Mouse (Mus musculus): ENCODE data around the gene Slc38a11. TPM values are rescaled to one million over a fixed set of nuclear protein-coding genes. Genes with fewer than 3 reads are reported as not detected.

Gene Slc38a11
- total and polyA plus RNA-seq, 3 experiments = 0.44 to 6.6 TPM; not detected in 1

DNA sequence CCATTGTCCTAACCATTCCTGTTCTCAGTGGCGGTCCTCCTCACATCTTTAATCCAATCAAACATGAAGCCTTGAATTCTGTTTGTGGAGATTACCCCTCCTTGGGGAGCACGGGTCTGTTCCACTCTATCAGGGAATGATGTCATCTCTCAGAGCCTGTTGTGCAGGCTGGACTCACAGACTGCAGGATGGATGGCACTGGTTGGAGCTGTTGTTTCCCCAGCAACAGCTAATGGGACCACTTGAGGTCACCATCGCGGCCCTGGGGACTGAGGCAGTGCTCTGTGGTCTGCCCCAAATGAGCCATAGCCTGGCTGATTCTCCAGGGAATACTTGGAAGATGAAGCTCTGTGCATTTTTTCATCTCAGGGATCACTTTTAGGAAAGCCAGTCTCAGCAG is 29.2 kb upstream of the Slc38a11 start:
- TF ChIP-seq TAL1 (conservative IDR thresholded peaks at IDR 0.05; ENCODE audit: low read depth, low read length) (no peak), GATA1 (IDR thresholded peaks at IDR 0.05; ENCODE audit: borderline replicate concordance, low read length) (no peak), CTCF (IDR thresholded peaks at IDR 0.05; ENCODE audit: low read depth, low read length) (no peak), POLR2AphosphoS5 (IDR thresholded peaks at IDR 0.05; ENCODE audit: insufficient replicate concordance, low read depth, low read length) (no peak), GATA2 (IDR thresholded peaks at IDR 0.05; ENCODE audit: borderline replicate concordance, low read depth, low read length) (no peak)
- Histone ChIP-seq H3K36me3 (replicated peaks) (no peaks in the 10 kb centered on the region), H3K27me3 (ENCODE audit: insufficient read depth, low read length) (no peaks in the 10 kb centered on the region), H3K4me1 (ENCODE audit: insufficient read depth, low read depth, low read length) (no peaks in the 10 kb centered on the region), H3K4me3 (ENCODE audit: low read depth, low read length) (no peak overlapping the region), H3K9me3 (replicated peaks) (peaks cover 17% of the 10 kb centered on the region)
- ATAC-seq (ENCODE audit: extremely low read depth, insufficient number of reproducible peaks, low FRiP score, poor library complexity, severe bottlenecking) (no peak), DNase-seq (ENCODE audit: low spot score) (no peak)

DNA sequence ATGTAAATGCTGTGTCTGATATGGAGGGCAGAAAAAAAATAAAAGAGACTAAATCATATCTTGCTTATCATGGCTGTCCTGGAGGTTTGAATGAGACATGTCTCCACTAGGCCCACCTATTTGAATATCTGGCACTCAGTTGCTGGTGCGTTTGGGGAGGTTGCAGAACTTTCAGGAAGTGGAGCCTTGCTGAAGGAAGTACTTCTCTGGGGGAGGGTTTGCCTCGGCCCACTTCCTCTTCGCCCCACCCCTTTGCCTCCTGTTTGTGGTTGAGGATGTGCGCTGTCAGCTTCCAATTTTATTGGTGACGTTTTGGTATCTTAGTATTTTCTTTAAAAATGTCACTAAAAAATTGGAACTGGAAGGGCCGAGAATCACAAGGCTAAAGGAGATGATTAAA is 27.5 kb upstream of the Slc38a11 start:
- Histone ChIP-seq H3K27me3 (ENCODE audit: insufficient read depth, low read length) (no peaks in the 10 kb centered on the region), H3K4me3 (ENCODE audit: low read depth, low read length) (no peak overlapping the region), H3K4me1 (ENCODE audit: insufficient read depth, low read depth, low read length) (no peaks in the 10 kb centered on the region), H3K36me3 (replicated peaks) (no peaks in the 10 kb centered on the region), H3K9me3 (replicated peaks) (peaks cover 9% of the 10 kb centered on the region)
- no peak for TF ChIP-seq POLR2AphosphoS5 (IDR thresholded peaks at IDR 0.05; ENCODE audit: insufficient replicate concordance, low read depth, low read length)
- TF ChIP-seq CTCF (IDR thresholded peaks at IDR 0.05; ENCODE audit: low read depth, low read length) = no peak
- DNase-seq (ENCODE audit: low spot score) (no peak), ATAC-seq (ENCODE audit: extremely low read depth, insufficient number of reproducible peaks, low FRiP score, poor library complexity, severe bottlenecking) (no peak)

- no peaks in the 10 kb centered on the region for H3K4me1 ChIP-seq (ENCODE audit: insufficient read depth, low read depth, low read length)
- TF ChIP-seq TAL1 (conservative IDR thresholded peaks at IDR 0.05; ENCODE audit: low read depth, low read length) = no peak
- TF ChIP-seq GATA1 (IDR thresholded peaks at IDR 0.05; ENCODE audit: borderline replicate concordance, low read length) = no peak
- TF ChIP-seq POLR2AphosphoS5 (IDR thresholded peaks at IDR 0.05; ENCODE audit: insufficient replicate concordance, low read depth, low read length) = no peak
- TF ChIP-seq GATA2 (IDR thresholded peaks at IDR 0.05; ENCODE audit: borderline replicate concordance, low read depth, low read length) = no peak
- no peak for TF ChIP-seq CTCF (IDR thresholded peaks at IDR 0.05; ENCODE audit: low read depth, low read length)
These were observed 21.0 kb upstream of the Slc38a11 start for GRCm38 (mm10) chr2:65384815-65385214.

DNA sequence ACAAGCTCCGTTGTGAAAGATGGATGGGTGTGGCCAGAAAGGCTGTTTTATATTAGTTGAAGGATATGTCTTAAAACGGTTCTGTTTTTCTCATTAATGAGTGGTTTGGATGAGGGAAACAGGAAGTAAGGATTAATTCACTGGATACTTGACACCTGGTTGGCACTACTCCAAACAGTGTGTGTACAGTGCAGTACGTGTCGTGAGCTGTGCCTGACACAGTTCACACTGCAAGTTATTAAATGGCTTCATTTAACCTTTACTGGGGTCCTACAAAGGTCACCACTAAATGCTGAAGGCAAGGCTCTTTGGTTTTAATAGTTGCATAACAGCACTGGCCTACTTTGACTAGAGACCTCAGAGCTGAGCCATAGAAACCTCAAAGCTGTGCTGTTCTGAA is 18.7 kb upstream of the Slc38a11 start:
- DNase-seq (ENCODE audit: low spot score) = no peak
- H3K36me3 ChIP-seq (replicated peaks) = no peaks in the 10 kb centered on the region
- H3K27me3 ChIP-seq (ENCODE audit: insufficient read depth, low read length) = no peaks in the 10 kb centered on the region
- TF ChIP-seq GATA2 (IDR thresholded peaks at IDR 0.05; ENCODE audit: borderline replicate concordance, low read depth, low read length) = no peak
- ATAC-seq (ENCODE audit: extremely low read depth, insufficient number of reproducible peaks, low FRiP score, poor library complexity, severe bottlenecking) = no peak
- H3K4me1 ChIP-seq (ENCODE audit: insufficient read depth, low read depth, low read length) = no peaks in the 10 kb centered on the region
- H3K4me3 ChIP-seq (ENCODE audit: low read depth, low read length) = no peak overlapping the region
- H3K9me3 ChIP-seq (replicated peaks) = peaks cover 11% of the 10 kb centered on the region

More at GRCm38 (mm10) chr2:65384815-65385214, 21.0 kb upstream of the Slc38a11 start:
- H3K4me3 ChIP-seq (ENCODE audit: low read depth, low read length) = no peak overlapping the region
- no peaks in the 10 kb centered on the region for H3K36me3 ChIP-seq (replicated peaks)
- no peak for ATAC-seq (ENCODE audit: extremely low read depth, insufficient number of reproducible peaks, low FRiP score, poor library complexity, severe bottlenecking)
- H3K27me3 ChIP-seq (ENCODE audit: insufficient read depth, low read length) = no peaks in the 10 kb centered on the region
- peaks cover 10% of the 10 kb centered on the region for H3K9me3 ChIP-seq (replicated peaks)
- DNase-seq (ENCODE audit: low spot score) = no peak

DNA sequence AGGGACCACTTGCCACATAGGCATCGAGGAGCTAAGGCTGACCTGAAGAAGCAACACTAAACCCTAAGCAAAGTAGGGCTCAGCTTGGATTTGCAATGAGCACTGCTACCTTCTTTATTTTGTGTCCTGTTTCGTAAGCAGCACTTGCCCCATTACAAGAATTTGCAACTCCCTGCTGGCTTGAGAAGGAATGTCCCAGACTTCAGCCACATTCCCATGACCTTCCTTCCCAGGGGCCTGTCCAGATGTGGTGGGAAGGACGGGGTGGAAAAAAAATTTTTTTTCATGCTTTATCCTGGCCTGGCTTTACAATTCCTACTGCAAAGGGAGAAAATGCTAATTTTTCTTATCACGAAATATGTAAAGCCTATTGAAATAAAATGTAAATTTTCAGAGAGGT is 14.6 kb upstream of the Slc38a11 start:
- no peak overlapping the region for H3K4me3 ChIP-seq (ENCODE audit: low read depth, low read length)
- H3K27me3 ChIP-seq (ENCODE audit: insufficient read depth, low read length) = no peaks in the 10 kb centered on the region
- H3K36me3 ChIP-seq (replicated peaks) = no peaks in the 10 kb centered on the region
- ATAC-seq (ENCODE audit: extremely low read depth, insufficient number of reproducible peaks, low FRiP score, poor library complexity, severe bottlenecking) = no peak
- peaks cover 11% of the 10 kb centered on the region for H3K9me3 ChIP-seq (replicated peaks)
- no peak for DNase-seq (ENCODE audit: low spot score)
- TF ChIP-seq POLR2AphosphoS5 (IDR thresholded peaks at IDR 0.05; ENCODE audit: insufficient replicate concordance, low read depth, low read length) (no peak), TAL1 (conservative IDR thresholded peaks at IDR 0.05; ENCODE audit: low read depth, low read length) (no peak), CTCF (IDR thresholded peaks at IDR 0.05; ENCODE audit: low read depth, low read length) (no peak), GATA1 (IDR thresholded peaks at IDR 0.05; ENCODE audit: borderline replicate concordance, low read length) (no peak), GATA2 (IDR thresholded peaks at IDR 0.05; ENCODE audit: borderline replicate concordance, low read depth, low read length) (no peak)
- no peaks in the 10 kb centered on the region for H3K4me1 ChIP-seq (ENCODE audit: insufficient read depth, low read depth, low read length)

- no peak for ATAC-seq (ENCODE audit: extremely low read depth, insufficient number of reproducible peaks, low FRiP score, poor library complexity, severe bottlenecking)
These were observed 10.6 kb upstream of the Slc38a11 start for GRCm38 (mm10) chr2:65374410-65374809.

DNA sequence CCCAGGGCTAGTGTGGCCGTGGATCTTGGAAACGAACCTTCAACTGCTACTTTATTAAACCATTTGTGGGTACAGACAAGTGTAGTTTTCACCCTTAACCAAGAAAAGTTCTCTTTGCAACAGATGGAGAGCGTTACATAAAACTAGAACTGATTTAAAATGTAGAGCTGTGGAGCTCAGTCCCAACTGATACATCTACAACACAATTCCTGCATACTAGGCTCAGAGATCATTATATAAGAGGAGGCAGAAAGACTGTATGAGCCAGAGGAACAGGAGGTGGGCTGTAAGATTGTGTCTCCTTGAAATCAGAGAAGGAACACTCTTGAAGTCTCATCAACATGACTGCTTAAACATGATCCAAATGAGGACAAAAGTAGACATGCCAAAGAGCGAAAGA is 9.2 kb upstream of the Slc38a11 start:
- H3K9me3 ChIP-seq (replicated peaks) = peaks cover 14% of the 10 kb centered on the region
- H3K27me3 ChIP-seq (ENCODE audit: insufficient read depth, low read length) = no peaks in the 10 kb centered on the region
- ATAC-seq (ENCODE audit: extremely low read depth, insufficient number of reproducible peaks, low FRiP score, poor library complexity, severe bottlenecking) (no peak), DNase-seq (ENCODE audit: low spot score) (no peak)
- TF ChIP-seq GATA1 (IDR thresholded peaks at IDR 0.05; ENCODE audit: borderline replicate concordance, low read length) (no peak), CTCF (IDR thresholded peaks at IDR 0.05; ENCODE audit: low read depth, low read length) (no peak), TAL1 (conservative IDR thresholded peaks at IDR 0.05; ENCODE audit: low read depth, low read length) (no peak), GATA2 (IDR thresholded peaks at IDR 0.05; ENCODE audit: borderline replicate concordance, low read depth, low read length) (no peak), POLR2AphosphoS5 (IDR thresholded peaks at IDR 0.05; ENCODE audit: insufficient replicate concordance, low read depth, low read length) (no peak)
- H3K4me3 ChIP-seq (ENCODE audit: low read depth, low read length) = no peak overlapping the region
- no peaks in the 10 kb centered on the region for H3K4me1 ChIP-seq (ENCODE audit: insufficient read depth, low read depth, low read length)
- no peaks in the 10 kb centered on the region for H3K36me3 ChIP-seq (replicated peaks)

More at GRCm38 (mm10) chr2:65374410-65374809, 10.6 kb upstream of the Slc38a11 start:
- no peak for TF ChIP-seq TAL1 (conservative IDR thresholded peaks at IDR 0.05; ENCODE audit: low read depth, low read length)
- no peak for TF ChIP-seq POLR2AphosphoS5 (IDR thresholded peaks at IDR 0.05; ENCODE audit: insufficient replicate concordance, low read depth, low read length)
- no peak for TF ChIP-seq GATA2 (IDR thresholded peaks at IDR 0.05; ENCODE audit: borderline replicate concordance, low read depth, low read length)
- Histone ChIP-seq H3K9me3 (replicated peaks) (peaks cover 14% of the 10 kb centered on the region), H3K4me1 (ENCODE audit: insufficient read depth, low read depth, low read length) (no peaks in the 10 kb centered on the region), H3K4me3 (ENCODE audit: low read depth, low read length) (no peak overlapping the region), H3K27me3 (ENCODE audit: insufficient read depth, low read length) (no peaks in the 10 kb centered on the region), H3K36me3 (replicated peaks) (no peaks in the 10 kb centered on the region)
- DNase-seq (ENCODE audit: low spot score) = no peak

Measured in G1E (cell line).